Mouse (Mus musculus): ENCODE results near the gene Nxf2.
A peak's percentile ranks its signal among the peaks of the same experiment; 100 is the strongest.
"Not testable (repeated sequence)": the region's sequence is repeated elsewhere in the genome, so short reads cannot be mapped to it uniquely, and the experiment has no call there.

Gene Nxf2

GRCm38 (mm10) chrX:134964546-134964945 is at the start of gene Nxf2:
Nxf2 (minus strand) TSS chrX:134964754.
- no peak for DNase-seq (ENCODE audit: low read depth, low spot score)

- DNase-seq (ENCODE audit: low read depth, low spot score): peak; percentile 37
Observed at GRCm38 (mm10) chrX:135011381-135011780, 46.8 kb upstream of the Nxf2 start.

- DNase-seq (ENCODE audit: low read depth, low spot score): no peak
Observed at GRCm38 (mm10) chrX:135009471-135009815, 44.9 kb upstream of the Nxf2 start.

DNA sequence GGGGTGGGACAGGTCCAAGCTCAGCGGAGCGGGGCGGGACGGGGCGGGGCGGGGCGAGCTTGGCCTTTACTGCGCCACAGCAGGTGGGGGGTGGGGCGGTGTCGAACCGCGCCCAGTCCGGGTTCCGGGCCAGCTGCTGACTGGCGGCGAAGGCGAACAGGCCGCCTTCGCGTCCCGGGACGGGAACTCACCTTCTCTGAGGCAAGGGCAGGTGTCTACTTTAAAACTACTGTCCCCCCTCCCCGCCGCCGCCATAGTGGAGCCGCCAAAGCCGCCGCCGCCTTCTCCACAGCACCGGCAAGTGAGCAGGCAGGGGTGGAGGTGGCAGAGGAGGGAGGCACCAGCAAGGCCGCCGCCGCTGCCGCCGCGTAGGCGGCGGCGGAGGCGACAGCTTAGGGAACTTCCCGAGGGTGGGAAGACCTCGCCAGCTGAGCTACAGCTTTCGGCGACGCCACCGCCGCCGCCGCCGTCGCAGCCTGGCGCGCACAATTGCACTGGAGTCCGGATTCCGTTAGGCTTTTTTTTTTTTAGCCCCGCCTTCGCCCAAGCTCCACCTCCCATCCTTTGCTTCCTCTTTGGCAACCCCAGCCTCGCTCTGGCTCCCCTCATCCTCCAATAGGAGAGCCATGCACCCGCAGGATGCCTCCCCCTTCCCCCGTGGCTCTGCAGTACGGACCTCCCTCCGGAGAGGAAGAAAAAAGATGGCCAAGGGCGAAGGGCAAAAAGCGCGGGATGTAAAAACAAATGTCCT is 44.3 kb upstream of the Nxf2 start, which contains the start of gene Zmat1:
TSS of gene Zmat1 (minus strand) at position 490 of the 751 bp plus-strand sequence.
- DNase-seq (ENCODE audit: low read depth, low spot score): peak; percentile 93

GRCm38 (mm10) chrX:135008021-135008420 is 43.5 kb upstream of the Nxf2 start:
- no peak for DNase-seq (ENCODE audit: low read depth, low spot score)

DNA sequence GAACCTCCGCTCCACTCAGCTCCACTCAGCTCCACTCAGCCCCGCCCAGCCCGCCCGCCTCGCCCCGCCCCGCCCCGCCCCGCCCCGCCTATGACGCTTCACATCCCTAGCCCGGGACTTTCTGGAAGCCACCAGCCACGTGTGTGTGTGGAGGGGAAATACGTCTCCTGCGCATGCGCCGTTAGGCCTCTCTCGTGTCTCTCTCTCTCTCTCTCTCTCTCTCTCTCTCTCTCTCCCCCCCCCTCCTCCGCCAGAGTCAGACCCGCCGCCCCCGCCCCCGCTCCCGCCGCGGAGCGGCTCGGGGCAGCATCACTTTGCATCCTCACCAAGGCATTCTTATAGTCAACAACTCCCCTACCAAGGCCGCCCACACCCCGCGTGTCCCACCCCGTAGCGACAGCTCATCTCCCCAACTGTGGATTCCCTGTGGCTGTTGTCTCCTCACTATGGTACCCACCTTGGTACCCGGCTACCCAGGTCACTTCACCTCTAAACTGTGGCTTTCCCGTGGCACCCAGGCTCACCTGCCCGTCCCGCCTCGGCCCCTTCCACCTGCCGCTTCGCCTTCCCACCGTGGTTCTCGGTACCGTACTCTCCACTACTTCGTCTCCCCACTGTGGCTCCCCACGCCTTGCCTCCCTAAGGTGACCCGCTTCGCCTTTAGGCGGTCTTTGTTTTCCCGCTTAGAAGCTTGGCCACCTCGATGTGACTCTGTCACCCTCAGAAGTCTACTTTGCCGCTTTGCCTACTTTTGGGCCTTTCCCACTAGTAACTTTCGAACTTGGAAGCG is 1.1 kb downstream of the Nxf2 start:
- peak; percentile 72 for DNase-seq (ENCODE audit: low read depth, low spot score)

- DNase-seq (ENCODE audit: low read depth, low spot score): peak; percentile 25
Observed at GRCm38 (mm10) chrX:134930361-134930760, 34.2 kb downstream of the Nxf2 start.

DNA sequence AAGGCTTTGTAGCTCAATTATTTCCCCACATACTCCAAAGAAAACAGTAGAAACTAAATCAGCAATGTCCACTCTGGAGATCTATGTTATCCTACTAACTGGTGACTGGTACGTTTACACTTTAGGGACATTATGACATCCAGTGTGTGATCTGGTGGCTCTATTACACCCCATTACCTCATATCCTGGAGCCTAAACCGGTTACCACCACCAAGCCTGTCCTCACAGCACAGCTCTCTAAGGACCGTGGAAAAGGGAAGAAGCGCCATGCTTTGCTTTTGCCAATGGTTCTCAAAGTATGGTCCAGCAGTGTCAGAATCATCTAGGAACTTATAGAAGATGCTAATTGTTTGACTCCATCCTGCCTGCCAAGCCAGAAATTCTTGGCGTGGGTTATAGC is 34.6 kb downstream of the Nxf2 start:
- no peak for DNase-seq (ENCODE audit: low read depth, low spot score)

DNA sequence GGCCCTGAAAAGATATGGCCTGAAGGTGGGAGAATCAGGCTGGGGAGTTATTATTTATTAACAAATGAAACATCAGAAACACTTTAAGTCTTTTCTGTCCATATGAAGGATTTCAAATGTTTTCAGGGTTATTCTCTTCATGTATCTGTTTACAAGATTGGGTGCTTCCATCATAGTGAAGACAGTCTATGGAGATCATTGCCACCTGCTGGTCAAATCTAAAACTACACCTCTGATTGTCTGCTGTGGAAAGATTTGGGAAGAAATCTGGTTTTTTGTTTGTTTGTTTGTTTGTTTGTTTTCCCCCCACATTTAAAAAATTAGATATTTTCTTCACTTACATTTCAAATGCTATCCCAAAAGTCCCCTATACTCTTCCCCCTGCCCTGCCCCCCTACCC is 39.5 kb downstream of the Nxf2 start:
- peak; percentile 25 for DNase-seq (ENCODE audit: low read depth, low spot score)

GRCm38 (mm10) chrX:134923675-134924424 is 40.7 kb downstream of the Nxf2 start:
- no peak for DNase-seq (ENCODE audit: low read depth, low spot score)

DNA sequence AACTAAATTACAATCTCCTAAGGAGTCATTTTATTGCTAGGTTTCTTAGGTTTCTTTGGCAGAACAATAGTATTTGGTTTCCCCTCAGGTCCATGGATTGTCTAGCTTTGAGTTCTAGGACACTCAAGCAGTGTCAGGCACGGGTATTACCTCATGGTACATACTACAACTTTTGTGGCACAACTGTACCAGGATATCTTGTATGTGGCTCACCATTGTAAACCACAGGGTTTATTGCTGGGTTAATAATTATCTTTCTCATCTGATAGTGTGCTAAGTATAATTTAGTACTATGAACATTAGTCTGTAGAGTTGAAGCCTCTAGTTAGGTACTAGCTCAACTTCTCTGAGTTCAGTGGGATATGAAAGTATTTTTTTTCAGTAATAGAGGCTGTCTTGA is 45.3 kb downstream of the Nxf2 start:
- no peak for DNase-seq (ENCODE audit: low read depth, low spot score)

DNA sequence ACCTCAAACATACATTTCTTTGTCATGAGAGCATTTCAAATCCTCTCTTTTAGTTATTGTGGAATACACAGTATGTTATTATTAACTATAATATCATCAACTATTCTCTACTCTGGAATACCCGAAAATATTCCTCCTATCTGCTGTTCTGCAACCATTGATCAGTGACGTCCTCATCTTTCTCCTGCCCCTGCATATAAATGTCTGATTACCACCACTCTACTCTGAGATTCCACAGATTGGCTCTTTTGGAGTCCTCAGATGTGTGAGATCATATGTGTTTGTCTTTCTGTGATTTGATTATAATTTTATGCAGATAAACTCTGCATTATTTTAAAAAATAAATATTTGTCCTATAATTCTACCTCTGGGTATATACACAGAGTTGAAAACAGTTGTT is 48.8 kb downstream of the Nxf2 start:
- no peak for DNase-seq (ENCODE audit: low read depth, low spot score)

GRCm38 (mm10) chrX:134915315-134915714 is 49.2 kb downstream of the Nxf2 start:
- not testable (repeated sequence) for DNase-seq (ENCODE audit: low read depth, low spot score)

DNA sequence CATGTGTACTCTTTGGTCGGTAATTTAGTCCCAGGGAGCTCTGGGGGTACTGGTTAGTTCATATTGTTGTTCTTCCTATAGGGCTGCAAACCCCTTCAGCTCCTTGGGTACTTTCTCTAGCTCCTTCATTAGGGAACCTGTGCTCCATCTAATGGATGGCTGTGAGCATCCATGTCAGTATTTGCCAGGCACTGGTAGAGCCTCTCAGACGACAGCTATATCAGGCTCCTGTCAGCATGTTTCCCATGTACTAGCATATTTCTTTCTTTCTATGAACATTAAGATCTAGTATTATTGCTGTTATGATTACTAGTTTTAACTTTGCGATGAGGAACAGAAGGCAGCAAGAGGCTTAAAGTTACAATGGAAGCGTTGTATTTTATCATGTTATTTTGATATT is 49.7 kb downstream of the Nxf2 start:
- no peak for DNase-seq (ENCODE audit: low read depth, low spot score)

DNA sequence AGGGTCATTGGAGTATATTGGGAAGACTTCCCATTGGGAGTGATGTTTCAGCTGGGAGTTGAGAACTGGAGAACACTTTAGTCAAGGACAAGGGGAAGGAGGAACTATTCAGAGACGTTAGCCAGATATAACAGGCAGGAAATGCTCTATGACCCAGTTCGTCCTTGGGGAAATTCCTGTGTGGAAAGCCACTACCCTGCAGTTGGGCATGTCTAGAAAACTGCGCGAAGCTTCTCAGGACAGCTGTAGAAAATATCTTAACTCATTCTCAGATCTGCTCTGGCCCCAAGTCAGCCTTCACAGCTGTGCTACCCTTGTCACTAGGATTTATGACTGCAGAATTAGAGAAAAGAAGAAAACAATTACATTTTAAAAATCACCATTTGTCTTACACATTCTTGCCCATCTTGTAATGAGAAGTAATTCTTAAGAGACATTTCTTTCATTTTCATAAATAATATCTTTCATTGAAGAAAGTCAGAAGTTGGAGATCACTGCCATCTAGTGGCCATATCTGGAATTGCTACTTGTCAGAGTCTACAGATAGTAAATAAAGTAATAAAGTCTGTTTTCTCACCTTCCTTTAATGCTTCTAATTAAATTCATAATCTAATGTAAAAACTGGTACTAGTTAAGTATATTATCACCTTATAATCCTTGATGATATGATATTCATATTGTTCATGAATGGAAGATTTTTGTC is 51.2 kb downstream of the Nxf2 start:
- DNase-seq (ENCODE audit: low read depth, low spot score): peak; percentile 22

DNA sequence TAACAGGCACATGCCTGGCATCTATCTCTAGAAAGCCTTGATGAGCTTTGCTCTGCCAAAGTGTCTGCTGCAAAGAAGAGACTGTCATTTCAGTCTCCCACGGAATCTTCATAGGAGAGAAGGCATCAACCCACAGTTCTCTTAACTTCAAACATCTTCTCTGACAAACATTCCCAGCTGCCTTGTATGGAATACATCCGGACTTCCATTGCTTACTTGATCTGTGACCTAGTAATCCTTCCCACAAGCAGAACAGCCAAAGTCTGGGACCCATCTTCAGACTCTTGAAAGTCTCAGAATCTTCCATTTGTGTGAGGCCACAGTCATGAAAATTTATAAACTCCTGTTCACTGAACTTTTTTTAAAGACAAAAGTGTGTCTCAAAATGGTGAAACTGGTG is 51.7 kb downstream of the Nxf2 start:
- DNase-seq (ENCODE audit: low read depth, low spot score): no peak

DNA sequence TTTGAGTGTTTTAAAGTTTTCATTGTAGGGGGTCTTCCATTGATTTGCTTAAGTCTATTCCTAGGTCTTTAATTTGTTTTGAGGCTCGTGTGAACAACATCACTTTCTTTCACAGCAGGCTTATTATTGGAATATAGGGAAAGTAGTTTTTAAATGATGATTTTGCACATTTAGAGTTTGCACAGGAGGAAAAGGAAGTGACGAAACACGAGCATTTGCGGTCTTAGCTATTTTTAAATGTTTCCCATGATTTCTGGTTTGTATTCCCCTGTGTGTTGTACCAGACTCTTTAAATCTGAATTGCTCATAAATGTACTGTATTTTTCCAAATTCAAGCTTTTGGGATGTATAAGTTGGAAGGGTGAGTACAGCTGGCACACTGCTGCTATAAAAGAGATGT is 54.2 kb downstream of the Nxf2 start:
- no peak for DNase-seq (ENCODE audit: low read depth, low spot score)
